Mouse (Mus musculus): ENCODE results near the gene Tmem267.

GRCm38 (mm10) chr13:119619735-119620134 is 131.9 kb downstream of the Tmem267 start:
- TF ChIP-seq POLR2A (IDR thresholded peaks at IDR 0.05; ENCODE audit: insufficient read depth, low read depth, low read length) = no peak
- TF ChIP-seq CTCF (IDR thresholded peaks at IDR 0.05; ENCODE audit: insufficient read depth, low read depth, low read length) = no peak

Data from olfactory bulb, adult 2 months (tissue).